Mouse (Mus musculus) thymus, adult 2 months (tissue): ENCODE results near the gene Zim1. TPM values are rescaled to one million over a fixed set of nuclear protein-coding genes. Genes with fewer than 3 reads are reported as not detected.

Experiments used
- DNase-seq: peaks from one replicate; pipeline ENCODE4 v3.0.0; 2021
- H3K27ac ChIP-seq: fragments of 200-500 bp; 2 replicates; pipeline ENCODE4 v1.5.1; 2012; ENCODE audit warnings: low read length, control low read depth; ENCODE audit not compliant: control insufficient read depth, insufficient read depth
- H3K27me3 ChIP-seq: fragments of 200-500 bp; 2 replicates; pipeline ENCODE4 v1.6.1; 2012; ENCODE audit warnings: mild to moderate bottlenecking, low read length, moderate library complexity, mixed read lengths; ENCODE audit not compliant: control insufficient read depth, insufficient read depth
- H3K36me3 ChIP-seq: fragments of 200-500 bp; 2 replicates; pipeline ENCODE4 v1.6.1; 2012; ENCODE audit warnings: mild to moderate bottlenecking, low read length, moderate library complexity; ENCODE audit not compliant: control insufficient read depth, insufficient read depth
- H3K4me1 ChIP-seq: fragments of 200-500 bp; replicated peaks from 2 replicates; pipeline ENCODE4 v1.6.1; 2012; ENCODE audit warnings: low read length; ENCODE audit not compliant: control insufficient read depth, insufficient read depth
- H3K4me3 ChIP-seq: fragments of 200-500 bp; 2 replicates; pipeline ENCODE4 v1.5.1; 2012; ENCODE audit warnings: mild to moderate bottlenecking, low read length, control low read depth, moderate library complexity; ENCODE audit not compliant: control insufficient read depth, insufficient read depth
- CTCF ChIP-seq: fragments of 200-500 bp; IDR thresholded peaks from 2 replicates; pipeline ENCODE4 v1.5.1; 2012; ENCODE audit warnings: mild to moderate bottlenecking, control low read depth, low read length, moderate library complexity, borderline replicate concordance; ENCODE audit not compliant: control insufficient read depth, poor library complexity, insufficient read depth; ENCODE audit errors: extremely low read depth
- POLR2A ChIP-seq: fragments of 200-500 bp; IDR thresholded peaks from 2 replicates; pipeline ENCODE4 v1.6.1; 2012; ENCODE audit warnings: mild to moderate bottlenecking, low read length, control low read depth, moderate library complexity; ENCODE audit not compliant: control insufficient read depth, poor library complexity, insufficient read depth; ENCODE audit errors: extremely low read depth
- WGBS: fragments of 180-500 bp; shearing (Covaris S2); methylation state at CpG from one replicate; pipeline ENCODE4 v1.1.7; 2018; 5-methylcytosine and 5-hydroxymethylcytosine counted together
- polyA plus RNA-seq: library from polyadenylated mRNA; depleted of rRNA; stranded (reverse); fragments of >200 nt; gene quantifications from 2 replicates; pipeline ENCODE4 v1.2.3, GENCODE M21; 2012; rRNA removed

Gene Zim1
- polyA plus RNA-seq, 1 experiment: 0.15 TPM

GRCm38 (mm10) chr7:6650526-6650925 lies 45.7 kb downstream of the Zim1 start:
- Histone ChIP-seq H3K4me3 (no peak overlapping the region), H3K27ac (no peak overlapping the region), H3K27me3 (no peaks in the 10 kb centered on the region), H3K36me3 (no peaks in the 10 kb centered on the region), H3K4me1 (no peaks in the 10 kb centered on the region)
- no peak for DNase-seq
- TF ChIP-seq CTCF (no peak), POLR2A (no peak)
- WGBS: 93% methylated on average over 9 of the region's 9 CpGs

- H3K4me3 ChIP-seq: no peak overlapping the region
- no peak overlapping the region for H3K27ac ChIP-seq
- no peaks in the 10 kb centered on the region for H3K27me3 ChIP-seq
- 82% methylated on average over 3 of the region's 3 CpGs for WGBS
- no peaks in the 10 kb centered on the region for H3K4me1 ChIP-seq
- no peak for DNase-seq
- H3K36me3 ChIP-seq: no peaks in the 10 kb centered on the region
- no peak for TF ChIP-seq CTCF
- TF ChIP-seq POLR2A: no peak
These were observed 50.4 kb downstream of the Zim1 start for GRCm38 (mm10) chr7:6645821-6646220.

GRCm38 (mm10) chr7:6638076-6638475 lies 58.2 kb downstream of the Zim1 start:
- H3K27me3 ChIP-seq: no peaks in the 10 kb centered on the region
- no peak overlapping the region for H3K27ac ChIP-seq
- H3K4me3 ChIP-seq: no peak overlapping the region
- no peaks in the 10 kb centered on the region for H3K36me3 ChIP-seq
- no peaks in the 10 kb centered on the region for H3K4me1 ChIP-seq
- TF ChIP-seq CTCF (no peak), POLR2A (no peak)
- DNase-seq: no peak
- 94% methylated on average over 4 of the region's 4 CpGs for WGBS

GRCm38 (mm10) chr7:6636741-6637140 lies 59.5 kb downstream of the Zim1 start:
- no peaks in the 10 kb centered on the region for H3K36me3 ChIP-seq
- no peak overlapping the region for H3K4me3 ChIP-seq
- DNase-seq: no peak
- 94% methylated on average over 4 of the region's 4 CpGs for WGBS
- TF ChIP-seq POLR2A: no peak
- TF ChIP-seq CTCF: no peak
- H3K4me1 ChIP-seq: no peaks in the 10 kb centered on the region
- no peaks in the 10 kb centered on the region for H3K27me3 ChIP-seq
- H3K27ac ChIP-seq: no peak overlapping the region

- Histone ChIP-seq H3K4me3 (no peak overlapping the region), H3K4me1 (no peaks in the 10 kb centered on the region), H3K27me3 (no peaks in the 10 kb centered on the region), H3K36me3 (no peaks in the 10 kb centered on the region), H3K27ac (no peak overlapping the region)
- no peak for DNase-seq
- WGBS: 75% methylated on average over 3 of the region's 3 CpGs
- TF ChIP-seq CTCF: no peak
- no peak for TF ChIP-seq POLR2A
These were observed 60.4 kb downstream of the Zim1 start for GRCm38 (mm10) chr7:6635831-6636230.

Other genes starting within 250 kb of the Zim1 start
- gene Olfr1336, start 240.3 kb downstream of the Zim1 start, polyA plus RNA-seq: not detected in 2 replicates
- not detected in 2 replicates for gene Olfr1346, start 229.3 kb downstream of the Zim1 start, polyA plus RNA-seq
- gene Olfr5, start 209.5 kb downstream of the Zim1 start, polyA plus RNA-seq: not detected in 2 replicates
- gene Olfr1347, start 196.7 kb downstream of the Zim1 start, polyA plus RNA-seq: not detected in 2 replicates
- not detected in 2 replicates for gene Olfr1348, start 187.7 kb downstream of the Zim1 start, polyA plus RNA-seq
- 0.27 and 0.28 TPM in 2 replicates for gene Olfr1349, start 173.5 kb downstream of the Zim1 start, polyA plus RNA-seq
- not detected in 2 replicates for gene Olfr1350, start 131.6 kb downstream of the Zim1 start, polyA plus RNA-seq
- 0.60 and 1.0 TPM in 2 replicates for gene Peg3, start 34.0 kb upstream of the Zim1 start, polyA plus RNA-seq
- gene Usp29, start 34.1 kb upstream of the Zim1 start, polyA plus RNA-seq: not detected in 2 replicates